Mouse (Mus musculus): ENCODE measurements at regions not wholly inside any gene's neighbourhood (a gene's known extent, or its start where the extent isn't known, plus 50 kb on each side); places are given as distances from the start of the nearest gene placed in this dataset.
A peak's percentile ranks its signal among the peaks of the same experiment; 100 is the strongest.

DNA sequence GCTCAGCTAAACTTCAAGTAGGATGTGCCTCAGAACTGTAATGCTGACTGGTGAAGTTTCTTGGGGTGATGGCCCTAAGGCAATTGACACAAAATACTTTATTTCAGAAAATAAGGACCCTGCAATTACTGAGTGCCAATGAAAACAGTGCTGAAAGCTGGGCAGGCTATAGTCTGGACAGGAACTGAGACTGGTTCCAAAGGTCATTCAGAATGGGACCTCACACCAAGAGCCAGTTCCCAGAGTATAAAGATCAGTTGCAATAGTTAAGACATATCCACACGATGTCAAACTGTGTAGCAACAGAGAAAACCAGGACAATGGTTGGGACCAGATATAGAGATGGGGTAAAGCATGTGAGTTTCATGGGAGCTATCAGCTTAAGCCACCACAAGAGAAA is 409.6 kb upstream of the Mctp2 start:
- DNase-seq (ENCODE audit: extremely low spot score in 1 of 2, low spot score in 1 of 2) = no peak

DNA sequence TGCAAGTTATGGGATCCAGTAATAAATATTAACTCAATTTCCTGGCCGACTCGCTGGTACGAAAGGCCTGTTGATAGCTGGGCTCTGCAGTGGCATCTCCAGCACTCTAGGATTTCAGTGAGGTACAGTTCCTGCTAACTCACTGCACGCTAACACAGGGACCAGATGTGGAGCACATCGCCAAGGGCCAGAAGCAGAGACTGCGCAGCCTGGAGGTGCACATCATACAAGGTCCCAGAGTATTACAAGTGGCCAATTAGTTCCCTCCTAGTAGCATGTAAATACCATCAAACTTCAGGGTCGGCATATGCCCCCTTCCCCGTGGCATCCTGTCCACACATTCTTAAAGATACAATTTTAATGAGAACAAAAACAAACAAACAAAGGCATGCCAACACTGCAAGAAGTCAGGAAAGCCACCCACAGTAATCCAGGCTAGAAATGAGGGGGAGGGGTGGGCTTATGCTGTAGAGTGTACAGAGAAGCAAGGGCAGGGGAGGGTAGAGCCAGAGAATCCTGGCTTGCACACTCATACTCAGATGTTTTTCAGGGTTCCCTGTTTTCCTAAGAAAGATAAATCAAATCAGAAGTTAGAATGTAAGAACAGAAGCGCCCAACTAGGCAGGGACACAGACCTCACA is 419.9 kb upstream of the Mctp2 start:
- DNase-seq (ENCODE audit: extremely low spot score in 1 of 2, low spot score in 1 of 2) = no peak

DNA sequence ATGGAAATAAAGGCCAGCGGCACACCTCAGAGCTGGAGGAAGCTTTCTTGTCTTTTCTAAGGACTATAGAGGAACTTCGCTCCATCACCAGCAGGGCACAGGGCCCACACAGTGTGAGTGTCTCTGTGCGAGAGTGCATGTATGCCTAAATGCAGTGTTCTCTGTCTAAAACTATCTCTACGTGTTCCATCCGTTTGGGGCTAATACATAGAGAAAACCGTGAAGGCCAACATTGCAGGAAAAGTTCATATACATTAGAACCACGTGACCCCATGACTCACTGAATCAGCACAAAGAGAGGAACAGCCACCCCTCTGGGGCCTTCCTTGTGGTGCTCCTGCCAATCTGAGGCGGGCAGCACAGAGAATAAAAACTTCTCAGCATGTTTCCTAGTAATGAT is 431.4 kb upstream of the Mctp2 start:
- no peak for DNase-seq (ENCODE audit: extremely low spot score in 1 of 2, low spot score in 1 of 2)

DNA sequence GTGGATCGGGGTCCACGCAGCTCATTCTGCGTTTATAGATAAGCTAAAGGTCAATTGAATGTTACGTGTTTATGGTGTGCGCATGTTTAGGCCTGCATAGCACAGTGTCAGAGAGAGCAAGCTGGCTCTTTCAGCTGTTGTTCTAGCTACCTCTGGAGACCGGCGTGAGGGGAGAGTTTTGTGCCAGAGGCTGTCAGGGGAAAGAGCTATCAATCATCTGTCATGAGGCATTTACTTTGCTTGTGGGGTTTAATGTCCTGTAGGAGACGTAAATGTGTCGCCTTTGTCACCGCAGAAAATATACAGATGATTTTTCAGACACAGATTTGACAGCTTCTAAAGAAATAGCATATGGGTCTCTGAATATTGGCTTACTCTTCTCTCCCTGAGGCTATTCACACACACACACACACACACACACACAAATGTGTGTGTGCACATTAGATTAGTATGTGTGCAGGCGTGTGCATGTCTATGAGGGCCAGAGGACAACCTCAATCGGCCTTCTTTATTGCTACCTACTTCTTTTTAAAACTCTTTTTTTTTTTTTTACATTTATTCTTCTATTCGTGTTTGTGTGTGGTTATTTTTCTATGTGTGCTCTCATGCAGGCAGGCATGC is 432.0 kb upstream of the Mctp2 start:
- no peak for DNase-seq (ENCODE audit: extremely low spot score in 1 of 2, low spot score in 1 of 2)

DNA sequence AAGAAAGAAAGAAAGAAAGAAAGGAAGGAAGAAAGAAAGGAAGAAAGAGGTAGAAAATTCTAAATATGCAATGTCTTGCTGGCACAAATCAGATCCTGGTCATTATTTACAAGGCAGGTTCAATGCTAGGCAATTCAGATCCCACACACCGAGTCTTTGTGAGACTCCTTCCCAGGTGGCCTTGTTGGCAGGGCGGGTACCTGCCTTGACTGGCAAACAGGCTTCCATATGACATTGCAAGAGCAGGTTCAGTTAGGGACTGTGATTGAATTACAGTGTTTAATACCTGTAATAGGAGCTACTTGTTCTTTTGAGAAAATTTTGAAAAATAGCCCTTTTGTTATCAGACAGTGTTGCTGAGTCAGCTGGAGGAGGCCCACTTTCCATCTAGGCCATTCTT is 436.0 kb upstream of the Mctp2 start:
- DNase-seq (ENCODE audit: extremely low spot score in 1 of 2, low spot score in 1 of 2) = no peak

DNA sequence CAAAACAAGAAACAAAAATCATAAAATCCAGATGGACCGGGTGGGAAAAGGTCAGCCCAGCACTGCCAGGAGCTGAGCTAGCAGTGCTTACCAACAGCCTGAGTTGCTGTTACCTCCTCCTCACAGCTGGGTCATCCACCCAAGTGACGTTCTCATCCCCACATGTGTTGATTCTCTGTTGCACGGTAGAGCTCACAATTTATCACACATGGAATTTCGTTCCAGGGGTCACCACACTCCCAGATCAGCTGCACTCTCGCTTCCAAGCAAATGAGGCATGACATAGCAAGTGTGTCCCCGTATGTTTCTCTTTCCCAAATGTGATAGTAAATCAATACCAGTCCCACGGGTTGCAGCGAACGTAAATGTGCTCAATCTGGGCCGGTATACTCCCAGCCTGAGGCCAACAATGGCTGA is 445.1 kb upstream of the Mctp2 start:
- DNase-seq (ENCODE audit: extremely low spot score in 1 of 2, low spot score in 1 of 2) = no peak

DNA sequence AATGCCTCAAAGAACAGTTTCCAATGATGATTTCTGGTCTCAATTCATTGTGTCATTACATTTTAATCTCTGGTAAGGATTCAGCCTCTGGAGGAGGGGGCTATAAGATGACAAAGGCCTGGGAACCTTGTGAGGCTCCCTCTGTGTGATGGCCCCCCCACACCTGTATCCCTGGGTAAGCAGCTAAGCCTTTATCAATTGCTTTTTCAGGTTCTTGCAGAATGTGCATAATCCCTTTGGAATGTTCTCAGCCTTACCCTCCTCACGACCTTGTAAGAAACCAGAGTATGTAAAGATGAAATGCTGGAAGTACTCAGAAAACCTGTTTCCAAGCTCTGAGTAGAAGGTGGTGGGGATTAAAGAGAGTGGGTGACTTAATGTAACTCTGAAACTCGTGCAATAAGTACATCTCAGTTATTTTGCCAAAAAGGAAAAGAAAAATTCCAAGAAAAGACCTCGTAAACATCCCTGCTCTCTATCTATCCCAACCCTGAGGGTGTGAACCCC is 446.7 kb upstream of the Mctp2 start:
- DNase-seq (ENCODE audit: extremely low spot score in 1 of 2, low spot score in 1 of 2) = no peak

DNA sequence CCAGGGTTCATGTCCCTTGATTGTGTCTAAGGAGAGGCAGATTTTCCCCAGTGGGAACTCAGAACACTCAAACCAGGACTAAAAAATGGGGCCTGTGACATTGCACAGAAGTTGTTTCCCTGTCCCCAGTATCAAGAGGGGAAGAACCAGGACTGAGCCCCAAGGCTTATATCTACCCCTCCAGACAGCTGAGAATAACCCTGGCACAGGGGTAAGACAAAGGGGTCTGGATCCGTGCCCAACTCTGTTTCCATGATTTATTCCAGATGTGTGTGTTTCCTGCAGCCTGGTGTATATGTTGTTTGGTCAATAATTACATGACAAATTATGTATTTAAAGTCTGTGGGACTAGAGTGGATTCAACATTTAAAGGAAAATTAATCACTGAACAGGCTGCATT is 456.3 kb upstream of the Mctp2 start:
- DNase-seq (ENCODE audit: extremely low spot score in 1 of 2, low spot score in 1 of 2) = no peak

DNA sequence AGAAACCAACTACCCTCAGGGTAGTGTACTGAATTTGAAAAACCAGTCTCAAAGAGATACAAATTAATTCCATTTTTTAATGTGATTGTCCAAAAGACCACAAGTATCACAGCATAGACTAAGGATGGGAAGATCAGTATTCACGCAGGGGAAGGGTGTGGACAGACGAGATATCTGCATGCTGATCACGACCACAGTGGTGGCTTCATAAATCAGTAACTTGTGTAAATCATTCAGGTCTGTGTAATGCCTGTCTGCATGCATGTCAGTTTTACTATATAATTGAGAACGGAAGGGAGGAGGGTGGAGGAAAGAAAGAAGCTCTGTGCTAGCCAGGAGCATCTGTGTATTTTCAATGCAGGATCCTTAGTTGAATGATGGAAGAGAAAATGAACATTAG is 462.3 kb upstream of the Mctp2 start:
- no peak for DNase-seq (ENCODE audit: extremely low spot score in 1 of 2, low spot score in 1 of 2)

DNA sequence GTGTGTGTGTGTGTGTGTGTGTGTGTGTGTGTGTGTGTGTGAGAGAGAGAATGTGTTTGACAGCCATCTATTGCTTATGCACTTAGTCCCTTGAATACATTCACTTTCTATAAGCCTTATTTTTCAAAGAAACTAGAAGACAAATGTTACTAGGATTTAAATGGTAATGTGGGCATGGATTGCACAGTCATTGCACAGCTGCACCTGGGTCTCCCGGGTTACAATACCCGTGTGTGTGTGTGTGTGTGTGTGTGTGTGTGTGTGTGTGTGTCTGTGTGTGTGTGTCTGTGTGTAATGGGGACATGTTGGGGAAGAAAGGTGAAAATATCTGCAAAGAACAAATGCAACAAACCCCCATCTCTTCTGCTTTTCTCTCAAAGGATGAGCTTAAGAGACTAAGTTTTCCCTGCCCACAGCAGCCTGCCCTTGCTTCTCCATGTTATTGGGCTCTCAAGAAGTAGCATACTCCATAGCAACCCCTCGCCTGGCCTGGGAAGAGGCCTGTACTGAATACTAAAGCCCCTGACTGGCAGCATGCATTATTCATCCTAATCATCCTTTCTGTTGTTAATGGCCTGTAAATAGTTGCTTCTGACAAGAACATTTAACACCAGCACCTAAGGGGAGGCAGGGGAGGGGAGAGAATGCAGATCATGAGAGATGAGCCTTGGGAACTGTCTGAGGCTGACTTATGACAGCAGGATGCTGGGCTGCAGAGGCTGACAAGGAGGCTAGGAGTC is 467.8 kb upstream of the Mctp2 start:
- DNase-seq (ENCODE audit: extremely low spot score in 1 of 2, low spot score in 1 of 2) = no peak

DNA sequence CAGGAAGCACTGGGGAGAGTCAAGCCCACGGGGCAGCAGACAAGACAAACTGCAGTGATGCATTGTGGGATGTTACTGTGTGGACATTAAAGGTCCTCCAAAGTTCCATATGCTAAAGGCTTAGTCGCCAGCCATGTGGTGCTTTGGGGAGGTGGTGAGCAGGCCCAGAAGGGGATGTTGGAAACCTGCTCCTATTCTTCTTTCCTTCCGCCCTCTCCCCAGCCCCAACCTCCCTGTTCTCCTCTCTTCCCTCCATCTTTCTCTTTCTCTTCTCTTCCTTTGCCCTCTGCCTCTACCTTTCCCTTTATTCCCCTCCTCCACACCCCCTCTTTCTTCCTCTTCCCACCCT is 468.3 kb upstream of the Mctp2 start:
- no peak for DNase-seq (ENCODE audit: extremely low spot score in 1 of 2, low spot score in 1 of 2)

DNA sequence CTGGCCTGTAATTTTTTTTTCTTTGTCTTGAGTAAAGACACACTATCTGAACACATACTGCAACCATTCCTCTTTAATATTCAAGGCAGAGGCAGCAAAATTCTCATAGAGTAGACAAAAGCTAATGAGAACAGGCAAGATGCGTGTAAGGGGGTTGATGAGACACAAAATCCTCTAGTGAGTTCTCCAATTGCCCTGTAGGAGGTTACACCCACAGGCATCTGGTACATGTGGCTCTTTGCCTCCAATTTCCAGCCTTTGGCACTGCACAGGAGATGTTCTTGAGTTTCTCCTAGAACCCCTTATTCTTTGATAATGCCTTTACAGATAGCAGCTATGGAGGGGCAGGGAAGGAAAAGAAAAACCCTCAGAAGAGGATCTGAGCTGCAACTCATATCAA is 480.9 kb upstream of the Mctp2 start:
- DNase-seq (ENCODE audit: extremely low spot score in 1 of 2, low spot score in 1 of 2) = peak in 1 of 2 experiments; percentile 26

DNA sequence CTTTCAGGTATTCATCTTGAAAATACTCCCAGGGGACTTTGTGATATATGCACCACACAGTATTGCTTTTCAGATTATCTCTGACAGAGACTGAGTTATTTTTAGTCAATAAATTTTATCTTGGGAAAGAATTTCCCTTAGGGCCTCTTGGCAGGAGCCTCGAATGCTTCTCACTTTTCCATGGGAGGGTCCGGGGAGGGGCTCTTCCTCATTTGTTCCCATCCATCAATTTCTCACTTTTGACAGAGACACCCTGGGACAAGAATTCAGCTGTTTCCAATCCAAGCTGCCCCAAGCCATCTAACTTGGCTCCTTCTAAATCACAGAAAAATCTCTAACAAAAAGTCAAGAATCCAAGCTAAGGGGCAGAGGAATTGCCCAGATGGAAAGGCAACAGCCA is 481.9 kb upstream of the Mctp2 start:
- no peak for DNase-seq (ENCODE audit: extremely low spot score in 1 of 2, low spot score in 1 of 2)

DNA sequence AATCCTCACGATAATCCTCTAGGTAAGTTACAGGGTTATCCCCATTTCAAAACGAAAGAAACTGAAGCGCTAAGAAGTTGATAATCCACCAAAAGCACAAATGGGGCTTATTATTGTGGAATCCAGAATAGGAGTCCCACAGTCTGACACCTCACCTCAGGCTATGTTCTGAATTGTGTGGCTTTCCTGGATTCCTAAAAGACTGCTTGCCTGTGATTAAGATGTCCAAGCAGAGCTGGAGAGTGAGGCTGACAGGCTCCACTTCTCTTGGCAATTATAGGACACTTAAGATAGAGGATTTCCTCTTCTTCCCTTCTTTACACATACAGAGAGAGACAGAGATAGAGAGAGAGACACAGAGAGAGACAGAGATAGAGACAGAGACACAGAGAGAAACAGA is 515.7 kb upstream of the Mctp2 start:
- no peak for DNase-seq (ENCODE audit: extremely low spot score in 1 of 2, low spot score in 1 of 2)

DNA sequence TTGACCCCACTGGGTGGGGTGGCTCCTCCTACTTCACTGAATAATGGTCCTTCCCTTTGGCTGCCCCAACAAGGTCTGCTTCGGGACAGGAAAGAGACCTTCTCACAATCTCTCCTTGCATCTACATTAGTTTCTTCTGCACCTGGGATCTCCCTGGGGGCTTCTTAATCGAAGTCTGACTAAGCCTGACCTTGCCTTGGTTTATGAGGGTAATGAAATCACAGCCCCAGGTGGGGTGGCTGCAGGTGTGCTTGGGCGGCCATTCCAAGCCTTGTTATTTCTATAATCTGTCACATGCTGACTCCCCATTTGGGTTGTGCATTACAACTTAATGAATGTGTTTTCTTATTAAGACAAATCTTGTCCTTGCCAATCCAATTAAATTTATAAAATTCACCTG is 520.2 kb upstream of the Mctp2 start:
- no peak for DNase-seq (ENCODE audit: extremely low spot score in 1 of 2, low spot score in 1 of 2)

DNA sequence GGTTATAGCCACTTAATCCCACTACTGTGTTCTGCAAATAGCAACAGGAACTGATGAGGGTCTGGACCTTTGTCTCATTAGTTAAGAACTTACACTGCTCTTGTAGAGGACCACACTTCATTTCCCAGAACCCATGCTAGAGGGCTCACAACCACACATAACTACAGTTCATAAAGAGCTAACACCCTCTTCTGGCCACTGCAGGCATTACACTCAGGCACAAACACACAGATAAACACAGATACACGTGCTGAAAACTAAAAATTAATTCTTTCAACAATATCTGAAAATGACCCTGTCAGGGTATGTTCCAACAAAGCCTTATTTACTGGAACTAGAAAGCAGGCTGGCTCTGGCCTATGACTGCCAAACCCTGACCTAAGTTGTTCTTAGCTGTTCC is 529.0 kb upstream of the Mctp2 start:
- DNase-seq (ENCODE audit: extremely low spot score in 1 of 2, low spot score in 1 of 2) = no peak

DNA sequence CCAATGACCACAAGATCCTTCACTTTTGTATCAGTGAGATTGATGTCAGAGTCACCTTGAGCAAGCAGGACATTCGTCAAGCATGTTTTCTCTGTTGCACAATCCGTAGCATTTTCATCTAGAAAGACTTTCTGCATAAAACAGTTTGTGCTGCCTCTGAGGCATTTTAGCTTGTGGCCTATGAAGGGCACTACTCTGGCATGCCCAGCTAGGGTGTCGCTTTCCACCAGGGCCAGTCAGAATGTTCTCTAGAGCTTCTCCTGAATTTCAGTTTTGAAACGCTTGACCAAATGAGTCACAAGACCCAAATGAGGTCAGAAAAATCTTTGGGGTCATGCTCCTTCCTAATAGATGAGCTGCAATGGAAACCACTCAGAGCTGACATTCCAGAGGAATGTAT is 529.6 kb upstream of the Mctp2 start:
- DNase-seq (ENCODE audit: extremely low spot score in 1 of 2, low spot score in 1 of 2) = no peak

DNA sequence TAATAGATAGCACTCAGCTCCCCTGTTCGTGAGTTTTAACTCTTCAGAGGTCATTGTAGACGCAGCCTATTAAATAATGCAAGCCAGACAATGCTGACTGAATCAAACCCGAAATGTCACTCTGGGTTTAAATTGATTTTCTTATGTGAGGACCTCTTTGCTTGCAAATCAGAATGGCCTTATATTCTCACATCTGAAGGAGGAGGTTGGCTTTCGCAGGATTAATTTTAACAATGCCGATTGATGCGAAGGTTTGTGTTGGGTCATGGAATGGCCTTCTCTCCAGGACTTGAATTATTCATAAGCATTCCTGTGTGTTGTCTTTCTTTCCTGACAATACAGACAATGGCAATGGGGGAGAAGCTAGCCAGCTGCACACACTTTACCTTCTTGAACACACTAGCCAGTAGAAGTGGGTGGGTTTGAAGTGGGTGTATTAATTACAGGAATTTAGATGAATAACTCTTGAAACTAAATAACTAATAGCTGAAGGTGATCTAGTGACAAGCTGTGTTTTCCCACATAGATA is 530.1 kb upstream of the Mctp2 start:
- DNase-seq (ENCODE audit: extremely low spot score in 1 of 2, low spot score in 1 of 2) = no peak

DNA sequence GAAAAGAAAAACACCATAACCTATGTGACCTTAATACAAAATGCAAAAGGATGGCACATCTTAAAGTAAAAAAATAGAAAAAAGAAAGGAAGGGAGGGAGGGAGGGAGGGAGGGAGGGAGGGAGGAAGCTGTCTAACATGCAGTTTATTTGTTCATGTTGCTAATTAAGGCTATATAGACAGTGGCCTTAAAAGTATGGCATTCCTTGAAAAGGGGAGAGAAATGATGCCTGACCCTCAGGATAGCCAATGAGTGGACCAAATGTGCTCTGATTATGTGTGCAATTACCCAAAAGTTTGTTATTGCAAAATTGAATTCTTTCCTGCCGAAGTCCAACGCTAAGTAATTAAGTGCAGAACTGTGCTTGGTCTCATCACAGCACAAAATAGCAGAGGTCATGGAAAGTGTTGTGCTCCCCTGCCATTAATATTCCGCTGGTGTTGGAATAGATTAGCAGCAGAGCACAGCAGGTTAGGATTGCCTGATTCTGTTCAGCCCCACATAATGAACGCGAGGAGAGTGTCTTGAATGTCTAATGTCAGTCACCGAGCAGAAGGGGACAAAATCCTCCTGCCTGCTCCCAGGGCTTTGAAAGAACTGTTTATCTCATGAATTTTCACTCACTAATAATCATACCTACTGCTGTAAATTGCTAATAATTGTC is 531.7 kb upstream of the Mctp2 start:
- no peak for DNase-seq (ENCODE audit: extremely low spot score in 1 of 2, low spot score in 1 of 2)

DNA sequence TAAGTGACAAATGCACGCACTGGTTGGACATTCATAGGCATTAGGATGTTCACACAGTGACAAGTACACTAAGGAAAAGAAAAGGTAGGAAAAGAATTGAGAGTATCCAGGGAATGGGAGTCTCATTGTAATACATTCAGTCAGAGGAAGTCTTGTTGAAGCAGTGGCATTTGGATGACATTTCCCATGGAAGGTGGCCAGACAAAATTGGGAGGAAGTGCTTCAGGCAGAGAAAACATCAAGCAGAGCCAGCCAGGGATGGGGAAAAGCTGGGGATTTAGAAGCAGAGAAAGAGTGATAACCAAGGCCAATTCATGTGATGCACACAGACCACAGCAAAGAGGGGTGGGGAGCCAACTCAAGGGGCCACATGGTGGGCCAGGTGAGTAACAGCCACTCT is 524.0 kb upstream of the Rgma start:
- DNase-seq (ENCODE audit: extremely low spot score in 1 of 2, low spot score in 1 of 2) = peak in 1 of 2 experiments; percentile 8

DNA sequence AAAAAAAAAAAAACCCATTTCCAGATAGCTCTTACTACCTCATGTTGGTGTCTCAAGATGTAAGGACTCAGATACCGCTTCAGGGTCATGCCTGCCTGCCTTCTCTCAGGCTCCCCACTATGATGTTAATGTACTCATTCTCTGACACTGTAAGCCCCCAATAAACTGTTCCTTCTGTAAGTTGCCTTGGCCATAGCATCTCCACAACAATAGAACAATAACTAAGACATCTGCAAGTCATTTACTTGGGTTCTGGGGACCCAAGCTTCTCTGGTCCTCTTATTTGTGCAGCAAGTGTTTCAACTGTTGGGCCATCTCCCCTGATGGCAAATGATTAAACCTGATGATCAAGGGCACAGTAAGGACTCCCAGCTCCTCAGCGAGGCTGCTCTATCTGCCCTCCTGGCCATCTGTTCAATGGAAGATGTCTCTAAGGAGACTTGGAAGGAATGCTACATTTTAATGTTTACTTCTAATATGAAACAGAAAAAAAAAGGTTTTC is 520.8 kb upstream of the Rgma start:
- DNase-seq (ENCODE audit: extremely low spot score in 1 of 2, low spot score in 1 of 2) = no peak
